Mouse (Mus musculus): ENCODE measurements at regions not wholly inside any gene's neighbourhood (a gene's known extent, or its start where the extent isn't known, plus 50 kb on each side); places are given as distances from the start of the nearest gene placed in this dataset.

DNA sequence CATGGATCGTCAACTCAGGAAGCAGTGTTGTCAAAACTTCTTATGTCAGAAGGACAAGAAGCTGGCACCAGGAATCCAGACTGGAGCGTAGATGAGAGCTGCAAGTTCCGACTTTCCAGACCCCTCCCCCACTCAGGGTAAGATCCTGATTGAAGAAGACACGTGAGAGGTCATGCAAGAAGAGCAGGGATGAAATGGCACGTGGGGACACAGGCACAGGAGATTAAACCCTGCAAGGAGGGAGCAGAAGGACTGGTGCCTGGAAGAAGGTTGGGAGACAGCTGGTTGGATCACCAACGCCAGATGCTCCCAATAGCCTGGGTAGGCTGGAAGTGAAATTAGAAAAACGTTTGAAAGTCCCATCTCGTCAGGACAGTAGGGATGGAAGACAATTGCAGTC lies 191.3 kb downstream of the Sox9 start:
- H3K36me3 ChIP-seq (ENCODE audit: control insufficient read depth, insufficient read depth): no peaks in the 10 kb centered on the region
- H3K4me3 ChIP-seq: no peak overlapping the region
- no peaks in the 10 kb centered on the region for H3K79me2 ChIP-seq (ENCODE audit: control insufficient read depth, insufficient read depth)
- TF ChIP-seq CEBPB (IDR thresholded peaks at IDR 0.05; ENCODE audit: insufficient read depth, poor library complexity, severe bottlenecking) (no peak), REST (IDR thresholded peaks at IDR 0.05; ENCODE audit: insufficient read depth, insufficient read length) (no peak), MYOG (IDR thresholded peaks at IDR 0.05; ENCODE audit: control insufficient read depth in 1 of 3, insufficient read depth in 1 of 3, insufficient read length in 2 of 3, low read depth in 2 of 3) (no peak), TCF3 (IDR thresholded peaks at IDR 0.05; ENCODE audit: insufficient read length, low read depth) (no peak), MYOD1 (IDR thresholded peaks at IDR 0.05; ENCODE audit: control insufficient read depth in 1 of 3, insufficient read length in 2 of 3, low read depth in 2 of 3) (no peak)
- no peak overlapping the region for H3K4me2 ChIP-seq (ENCODE audit: low read depth)
- no peak overlapping the region for H3ac ChIP-seq (ENCODE audit: control insufficient read depth, insufficient read length)
- no peaks in the 10 kb centered on the region for H3K27me3 ChIP-seq (ENCODE audit: control insufficient read depth, insufficient read depth, insufficient read length)

DNA sequence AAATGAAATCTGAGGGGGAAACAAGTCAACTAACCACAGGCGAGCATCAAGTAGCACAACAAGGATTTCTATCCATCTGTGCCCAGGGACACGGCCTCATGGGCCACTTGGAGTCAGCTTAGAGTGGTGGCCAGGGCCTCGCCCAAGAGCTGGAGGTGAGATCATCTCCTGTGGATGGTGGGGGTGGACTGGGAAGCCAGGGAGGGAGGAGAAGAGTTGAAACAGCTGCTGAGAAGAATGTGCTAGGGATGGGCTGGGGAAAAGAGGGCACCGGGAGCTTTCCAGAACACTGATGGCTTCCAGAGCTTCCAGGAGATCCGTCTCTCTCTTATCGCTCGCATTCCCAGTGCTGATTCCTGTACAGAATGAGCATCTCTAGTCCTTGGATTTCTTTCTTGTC lies 192.9 kb downstream of the Sox9 start:
- no peaks in the 10 kb centered on the region for H3K79me2 ChIP-seq (ENCODE audit: control insufficient read depth, insufficient read depth)
- no peak overlapping the region for H3K4me3 ChIP-seq
- H3K27me3 ChIP-seq (ENCODE audit: control insufficient read depth, insufficient read depth, insufficient read length): no peaks in the 10 kb centered on the region
- TF ChIP-seq TCF3 (IDR thresholded peaks at IDR 0.05; ENCODE audit: insufficient read length, low read depth): no peak
- peak; percentile 35 for TF ChIP-seq TCF12 (IDR thresholded peaks at IDR 0.05; ENCODE audit: insufficient read depth, poor library complexity, severe bottlenecking)
- peak; percentile 32 for TF ChIP-seq MAX (IDR thresholded peaks at IDR 0.05; ENCODE audit: low read depth)
- no peak for TF ChIP-seq CEBPB (IDR thresholded peaks at IDR 0.05; ENCODE audit: insufficient read depth, poor library complexity, severe bottlenecking)
- peak; percentile 54 to 91 (median 88) for TF ChIP-seq MYOD1 (IDR thresholded peaks at IDR 0.05; ENCODE audit: control insufficient read depth in 1 of 3, insufficient read length in 2 of 3, low read depth in 2 of 3)
- TF ChIP-seq POLR2AphosphoS2 (IDR thresholded peaks at IDR 0.05; ENCODE audit: insufficient read length, low read depth): no peak
- TF ChIP-seq USF1 (IDR thresholded peaks at IDR 0.05; ENCODE audit: low read depth): no peak
- no peak for TF ChIP-seq SRF (IDR thresholded peaks at IDR 0.05; ENCODE audit: control insufficient read depth, insufficient read length, low read depth)
- TF ChIP-seq REST (IDR thresholded peaks at IDR 0.05; ENCODE audit: insufficient read depth, insufficient read length): no peak
- TF ChIP-seq POLR2A (IDR thresholded peaks at IDR 0.05; ENCODE audit: insufficient read length, low read depth): no peak
- TF ChIP-seq E2F4 (IDR thresholded peaks at IDR 0.05; ENCODE audit: insufficient read depth): no peak
- TF ChIP-seq MYOG (IDR thresholded peaks at IDR 0.05; ENCODE audit: control insufficient read depth in 1 of 3, insufficient read depth in 1 of 3, insufficient read length in 2 of 3, low read depth in 2 of 3): peak in 1 of 3 experiments; percentile 81
- H3ac ChIP-seq (ENCODE audit: control insufficient read depth, insufficient read length): no peak overlapping the region
- no peaks in the 10 kb centered on the region for H3K36me3 ChIP-seq (ENCODE audit: control insufficient read depth, insufficient read depth)
- peak overlapping the region; percentile 39 for H3K4me2 ChIP-seq (ENCODE audit: low read depth)

DNA sequence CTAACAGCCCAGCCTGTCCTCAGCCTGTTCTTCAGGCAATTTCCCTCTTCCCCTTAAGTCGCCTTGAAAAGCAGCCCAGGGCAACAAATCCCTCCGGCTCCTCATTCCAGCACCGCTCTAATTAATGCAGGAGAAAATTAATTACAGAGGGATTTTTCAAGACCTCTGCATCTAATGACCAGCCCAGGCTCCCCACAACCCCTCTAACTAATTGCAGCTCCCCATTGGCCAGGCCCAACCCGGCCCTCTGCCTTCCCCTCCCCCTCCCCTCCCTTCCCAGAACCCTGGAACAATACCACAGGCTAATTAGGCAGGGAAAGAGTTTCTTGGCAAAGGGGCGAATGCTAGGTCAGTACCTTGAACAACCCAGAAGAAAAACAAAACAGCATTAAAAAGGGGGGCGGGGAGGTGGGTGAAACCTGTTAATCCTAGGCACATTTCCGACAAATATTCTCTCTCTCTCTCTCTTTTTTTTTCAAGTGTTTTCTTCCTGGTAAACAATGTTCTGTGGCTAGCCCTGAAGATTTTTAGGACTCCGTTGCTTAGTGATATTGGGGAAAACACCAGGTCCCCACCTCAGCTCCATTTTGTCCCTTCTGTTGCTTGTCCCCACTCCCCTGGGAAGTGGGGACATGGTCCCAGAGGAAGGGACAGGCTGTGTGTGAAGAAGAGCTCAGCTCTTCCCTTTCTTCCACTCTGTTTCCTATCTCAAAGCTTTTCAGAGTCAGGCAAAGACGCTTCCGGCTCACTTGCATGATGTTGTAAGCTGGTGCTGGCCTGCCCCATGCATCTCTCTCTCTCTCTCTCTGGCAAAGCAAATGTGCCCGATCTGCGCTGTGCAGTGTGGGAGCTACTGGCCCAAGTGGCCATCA lies 195.1 kb downstream of the Sox9 start:
- H3K4me2 ChIP-seq (ENCODE audit: low read depth): no peak overlapping the region
- TF ChIP-seq TCF12 (IDR thresholded peaks at IDR 0.05; ENCODE audit: insufficient read depth, poor library complexity, severe bottlenecking) (no peak), POLR2AphosphoS2 (IDR thresholded peaks at IDR 0.05; ENCODE audit: insufficient read length, low read depth) (no peak), TCF3 (IDR thresholded peaks at IDR 0.05; ENCODE audit: insufficient read length, low read depth) (no peak), CEBPB (IDR thresholded peaks at IDR 0.05; ENCODE audit: insufficient read depth, poor library complexity, severe bottlenecking) (no peak), MYOG (IDR thresholded peaks at IDR 0.05; ENCODE audit: control insufficient read depth in 1 of 3, insufficient read depth in 1 of 3, insufficient read length in 2 of 3, low read depth in 2 of 3) (no peak), POLR2A (IDR thresholded peaks at IDR 0.05; ENCODE audit: insufficient read length, low read depth) (no peak), REST (IDR thresholded peaks at IDR 0.05; ENCODE audit: insufficient read depth, insufficient read length) (no peak), E2F4 (IDR thresholded peaks at IDR 0.05; ENCODE audit: insufficient read depth) (no peak)

DNA sequence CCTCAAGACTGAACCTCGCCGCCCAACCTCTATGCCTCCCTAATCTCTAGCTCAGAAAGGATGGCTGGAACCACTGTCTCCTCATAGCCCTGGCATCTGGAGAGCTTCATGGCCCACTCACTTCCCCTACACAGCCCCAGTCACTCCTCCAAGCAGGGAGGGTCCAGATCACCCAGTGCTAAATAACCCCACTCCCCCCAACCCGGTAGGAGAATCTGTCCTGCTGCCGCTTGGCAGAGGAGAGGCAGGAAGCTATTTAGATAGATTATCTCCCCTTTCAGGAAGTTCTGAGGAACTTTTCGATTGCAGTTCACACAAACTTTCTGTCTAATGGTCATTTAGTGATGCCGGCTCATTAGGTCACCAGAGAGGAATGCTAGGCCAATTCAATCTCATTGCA lies 196.9 kb downstream of the Sox9 start:
- Histone ChIP-seq H3K79me2 (ENCODE audit: control insufficient read depth, insufficient read depth) (no peaks in the 10 kb centered on the region), H3K4me3 (no peak overlapping the region), H3ac (ENCODE audit: control insufficient read depth, insufficient read length) (no peak overlapping the region), H3K36me3 (ENCODE audit: control insufficient read depth, insufficient read depth) (no peaks in the 10 kb centered on the region), H3K27me3 (ENCODE audit: control insufficient read depth, insufficient read depth, insufficient read length) (no peaks in the 10 kb centered on the region), H3K4me2 (ENCODE audit: low read depth) (peak overlapping the region; percentile 56)
- TF ChIP-seq TCF3 (IDR thresholded peaks at IDR 0.05; ENCODE audit: insufficient read length, low read depth): no peak

More for the DNA sequence above, 195.1 kb downstream of the Sox9 start:
- Histone ChIP-seq H3ac (ENCODE audit: control insufficient read depth, insufficient read length) (no peak overlapping the region), H3K79me2 (ENCODE audit: control insufficient read depth, insufficient read depth) (no peaks in the 10 kb centered on the region), H3K27me3 (ENCODE audit: control insufficient read depth, insufficient read depth, insufficient read length) (no peaks in the 10 kb centered on the region), H3K36me3 (ENCODE audit: control insufficient read depth, insufficient read depth) (no peaks in the 10 kb centered on the region), H3K4me3 (no peak overlapping the region)

DNA sequence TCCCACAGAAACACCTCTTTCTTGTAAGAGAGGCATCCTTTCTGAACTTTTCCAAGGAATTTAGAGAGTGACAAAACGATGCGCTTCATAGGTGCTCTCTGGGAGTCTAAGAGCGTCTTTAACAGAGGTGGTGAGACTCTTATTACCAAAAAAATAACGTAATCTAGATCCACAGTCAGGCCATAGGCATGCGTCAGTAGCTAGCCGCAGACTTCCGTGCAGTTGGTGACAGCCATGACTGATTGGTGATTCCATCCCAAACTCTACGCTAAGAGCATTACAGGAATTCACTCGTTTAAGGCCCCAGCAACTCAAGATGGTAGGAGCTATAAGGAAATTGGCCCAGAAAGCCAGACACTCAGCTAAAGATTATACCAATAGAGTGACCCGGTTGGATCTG lies 197.4 kb downstream of the Sox9 start:
- Histone ChIP-seq H3K27me3 (ENCODE audit: control insufficient read depth, insufficient read depth, insufficient read length) (no peaks in the 10 kb centered on the region), H3K36me3 (ENCODE audit: control insufficient read depth, insufficient read depth) (no peaks in the 10 kb centered on the region), H3K79me2 (ENCODE audit: control insufficient read depth, insufficient read depth) (no peaks in the 10 kb centered on the region), H3K4me2 (ENCODE audit: low read depth) (peak overlapping the region; percentile 56), H3ac (ENCODE audit: control insufficient read depth, insufficient read length) (no peak overlapping the region), H3K4me3 (no peak overlapping the region)
- no peak for TF ChIP-seq CEBPB (IDR thresholded peaks at IDR 0.05; ENCODE audit: insufficient read depth, poor library complexity, severe bottlenecking)
- TF ChIP-seq MAX (IDR thresholded peaks at IDR 0.05; ENCODE audit: low read depth): no peak
- no peak for TF ChIP-seq REST (IDR thresholded peaks at IDR 0.05; ENCODE audit: insufficient read depth, insufficient read length)
- TF ChIP-seq USF1 (IDR thresholded peaks at IDR 0.05; ENCODE audit: low read depth): no peak
- TF ChIP-seq MYOG (IDR thresholded peaks at IDR 0.05; ENCODE audit: control insufficient read depth in 1 of 3, insufficient read depth in 1 of 3, insufficient read length in 2 of 3, low read depth in 2 of 3): peak in 1 of 3 experiments; percentile 13
- no peak for TF ChIP-seq E2F4 (IDR thresholded peaks at IDR 0.05; ENCODE audit: insufficient read depth)
- no peak for TF ChIP-seq POLR2A (IDR thresholded peaks at IDR 0.05; ENCODE audit: insufficient read length, low read depth)
- no peak for TF ChIP-seq TCF12 (IDR thresholded peaks at IDR 0.05; ENCODE audit: insufficient read depth, poor library complexity, severe bottlenecking)
- no peak for TF ChIP-seq POLR2AphosphoS2 (IDR thresholded peaks at IDR 0.05; ENCODE audit: insufficient read length, low read depth)
- no peak for TF ChIP-seq SRF (IDR thresholded peaks at IDR 0.05; ENCODE audit: control insufficient read depth, insufficient read length, low read depth)
- peak in 2 of 3 experiments; percentile 18 to 69 for TF ChIP-seq MYOD1 (IDR thresholded peaks at IDR 0.05; ENCODE audit: control insufficient read depth in 1 of 3, insufficient read length in 2 of 3, low read depth in 2 of 3)

All from myocyte (in vitro differentiated cells).